Mouse (Mus musculus): ENCODE results near the gene Otulin.

Otulin gene

GRCm38 (mm10) chr15:27580771-27581170 lies 49.7 kb downstream of the Otulin start:
- no peak for DNase-seq (ENCODE audit: low spot score in 2 of 2)

- DNase-seq (ENCODE audit: low spot score in 2 of 2): no peak
Measured at GRCm38 (mm10) chr15:27579853-27580252, 50.6 kb downstream of the Otulin start.

GRCm38 (mm10) chr15:27578918-27579317 lies 51.6 kb downstream of the Otulin start:
- DNase-seq (ENCODE audit: low spot score in 2 of 2): no peak

- DNase-seq (ENCODE audit: low spot score in 2 of 2): no peak
Measured at GRCm38 (mm10) chr15:27577915-27578780, 52.3 kb downstream of the Otulin start.

GRCm38 (mm10) chr15:27576886-27577285 lies 53.6 kb downstream of the Otulin start:
- DNase-seq (ENCODE audit: low spot score in 2 of 2): no peak

- no peak for DNase-seq (ENCODE audit: low spot score in 2 of 2)
Measured at GRCm38 (mm10) chr15:27575932-27576331, 54.6 kb downstream of the Otulin start.

GRCm38 (mm10) chr15:27574992-27575781 lies 55.3 kb downstream of the Otulin start:
- no peak for DNase-seq (ENCODE audit: low spot score in 2 of 2)

GRCm38 (mm10) chr15:27571179-27571578 lies 59.3 kb downstream of the Otulin start:
- no peak for DNase-seq (ENCODE audit: low spot score in 2 of 2)

- DNase-seq (ENCODE audit: low spot score in 2 of 2): no peak
Measured at GRCm38 (mm10) chr15:27570385-27570784, 60.1 kb downstream of the Otulin start.

GRCm38 (mm10) chr15:27569924-27570323 lies 60.6 kb downstream of the Otulin start:
- DNase-seq (ENCODE audit: low spot score in 2 of 2): no peak

- no peak for DNase-seq (ENCODE audit: low spot score in 2 of 2)
Measured at GRCm38 (mm10) chr15:27568371-27568770, 62.1 kb downstream of the Otulin start.

- no peak for DNase-seq (ENCODE audit: low spot score in 2 of 2)
Measured at GRCm38 (mm10) chr15:27567356-27567755, 63.1 kb downstream of the Otulin start.

GRCm38 (mm10) chr15:27565626-27566185 lies 64.8 kb downstream of the Otulin start:
- DNase-seq (ENCODE audit: low spot score in 2 of 2): no peak

GRCm38 (mm10) chr15:27564106-27565100 lies 66.1 kb downstream of the Otulin start:
- DNase-seq (ENCODE audit: low spot score in 2 of 2): no peak

GRCm38 (mm10) chr15:27560315-27560714 lies 70.2 kb downstream of the Otulin start:
- DNase-seq (ENCODE audit: low spot score in 2 of 2): no peak

GRCm38 (mm10) chr15:27558456-27559147 lies 71.9 kb downstream of the Otulin start:
- DNase-seq (ENCODE audit: low spot score in 2 of 2): no peak

- no peak for DNase-seq (ENCODE audit: low spot score in 2 of 2)
Measured at GRCm38 (mm10) chr15:27553554-27553953, 76.9 kb downstream of the Otulin start.

GRCm38 (mm10) chr15:27552129-27552700 lies 78.3 kb downstream of the Otulin start:
- no peak for DNase-seq (ENCODE audit: low spot score in 2 of 2)

- DNase-seq (ENCODE audit: low spot score in 2 of 2): no peak
Measured at GRCm38 (mm10) chr15:27551117-27552114, 79.1 kb downstream of the Otulin start.

Data from frontal cortex, postnatal 14 days (tissue).